Mouse (Mus musculus) testis, adult 2 months (tissue): ENCODE results near the gene Sorcs3.

Experiments
- CTCF ChIP-seq: fragments of 200-500 bp; IDR thresholded peaks from 2 replicates; pipeline ENCODE4 v1.5.1; 2012; ENCODE audit warnings: low read depth, mild to moderate bottlenecking, inconsistent platforms, low read length, moderate library complexity; ENCODE audit not compliant: control insufficient read depth, insufficient read depth, insufficient replicate concordance
- POLR2A ChIP-seq: fragments of 200-500 bp; IDR thresholded peaks from 2 replicates; pipeline ENCODE4 v1.6.1; 2012; ENCODE audit warnings: low read depth, mild to moderate bottlenecking, inconsistent platforms, low read length, moderate library complexity; ENCODE audit not compliant: control insufficient read depth

- no peak for TF ChIP-seq CTCF
- TF ChIP-seq POLR2A = no peak
These were observed 136.9 kb downstream of the Sorcs3 start for GRCm38 (mm10) chr19:48342770-48343169.
